Mouse (Mus musculus): ENCODE results near the gene Top3a.

- TF ChIP-seq CTCF (IDR thresholded peaks at IDR 0.05; ENCODE audit: low read depth, low read length): no peak
- no peak for TF ChIP-seq EP300 (IDR thresholded peaks at IDR 0.05; ENCODE audit: insufficient read depth, low read depth, low read length)
These were observed 72.9 kb downstream of the Top3a start for GRCm38 (mm10) chr11:60704023-60704880.

Measured in ES-Bruce4 (cell line).